In genomic region chr16:95350499-95350898, GRCm38 (mm10) we compare ENCODE assay signal across 8 mouse cellular contexts.
DNase-seq lines count a peak whose midpoint lies in the region; ATAC-seq lines count a peak whose summit lies in the region.

No protein-coding gene starts in this region.

- intact Hi-C loops in left cerebral cortex, postnatal 10 days (cut with DNase I) = loop anchor here (2.0 to 5.0 kb wide), 2 partner anchors 597 to 614 kb away; no protein-coding TSS in a partner anchor

- H3K27me3 ChIP-seq in hindbrain, embryonic 10.5 days (ENCODE audit: insufficient read depth, poor library complexity, severe bottlenecking) = no peaks in the 10 kb centered on the region
- H3K27me3 ChIP-seq in hindbrain, embryonic 12.5 days = no peaks in the 10 kb centered on the region
- H3K27me3 ChIP-seq in midbrain, embryonic 14.5 days (ENCODE audit: control insufficient read depth, insufficient read depth, low read length) = no peaks in the 10 kb centered on the region

- 32% methylated on average over 3 of the region's 3 CpGs for WGBS in hindbrain, embryonic 10.5 days
- 33% methylated on average over 3 of the region's 3 CpGs for WGBS in hindbrain, embryonic 12.5 days
- 31% methylated on average over 3 of the region's 3 CpGs for WGBS in midbrain, embryonic 14.5 days

- peaks cover 20% of the 10 kb centered on the region for H3K4me1 ChIP-seq in hindbrain, embryonic 10.5 days (replicated peaks)
- peaks cover 9% of the 10 kb centered on the region; the same call in 1 of the 2 replicates for H3K4me1 ChIP-seq in hindbrain, embryonic 12.5 days
- H3K4me1 ChIP-seq in midbrain, embryonic 14.5 days (ENCODE audit: control insufficient read depth, insufficient read depth, low read length) = no peaks in the 10 kb centered on the region

- no peaks in the 10 kb centered on the region for H3K9me3 ChIP-seq in hindbrain, embryonic 10.5 days
- no peaks in the 10 kb centered on the region for H3K9me3 ChIP-seq in hindbrain, embryonic 12.5 days (replicated peaks)
- H3K9me3 ChIP-seq in midbrain, embryonic 14.5 days (ENCODE audit: control insufficient read depth, low read length) = no peaks in the 10 kb centered on the region

- H3K36me3 ChIP-seq in hindbrain, embryonic 10.5 days = no peaks in the 10 kb centered on the region
- H3K36me3 ChIP-seq in hindbrain, embryonic 12.5 days = no peaks in the 10 kb centered on the region
- no peaks in the 10 kb centered on the region for H3K36me3 ChIP-seq in midbrain, embryonic 14.5 days (ENCODE audit: control insufficient read depth, insufficient read depth, low read length)

- DNase-seq in hindbrain, embryonic 10.5 days (ENCODE audit: low spot score) = peak; percentile 50
- DNase-seq in MEL-GATA-1-ER (ENCODE audit: extremely low read depth, low read depth) = peak; percentile 32
- peak; percentile 77 to 84 for DNase-seq in cerebellum, postnatal 14 days
- peak; percentile 27 for DNase-seq in gastrocnemius, postnatal 25 days
- peak; percentile 27 to 73 for DNase-seq in left cerebral cortex, postnatal 10 days (ENCODE audit: extremely low spot score in 1 of 2, low spot score in 2 of 2)
- DNase-seq in midbrain, embryonic 14.5 days = peak; percentile 81
- peak; percentile 45 to 47 for DNase-seq in thymus, postnatal 36 days

- no peak overlapping the region for H3K4me3 ChIP-seq in hindbrain, embryonic 10.5 days
- no peak overlapping the region for H3K4me3 ChIP-seq in hindbrain, embryonic 12.5 days
- no peak overlapping the region for H3K4me3 ChIP-seq in midbrain, embryonic 14.5 days (replicated peaks; ENCODE audit: low read depth, low read length)

- ATAC-seq in hindbrain, embryonic 12.5 days (ENCODE audit: low FRiP score) = no peak
- no peak for ATAC-seq in midbrain, embryonic 14.5 days (ENCODE audit: low FRiP score, low TSS enrichment)

- no peak overlapping the region for H3K9ac ChIP-seq in hindbrain, embryonic 12.5 days
- H3K9ac ChIP-seq in midbrain, embryonic 14.5 days (replicated peaks; ENCODE audit: low read length) = no peak overlapping the region

- no peak overlapping the region for H3K27ac ChIP-seq in hindbrain, embryonic 10.5 days
- H3K27ac ChIP-seq in hindbrain, embryonic 12.5 days = no peak overlapping the region
- H3K27ac ChIP-seq in midbrain, embryonic 14.5 days (replicated peaks; ENCODE audit: low read depth, low read length) = no peak overlapping the region

- H3K4me2 ChIP-seq in hindbrain, embryonic 12.5 days (replicated peaks) = no peak overlapping the region
- no peak overlapping the region for H3K4me2 ChIP-seq in midbrain, embryonic 14.5 days (ENCODE audit: low read length)

Comparison
In these comparisons a context has a peak if more than half of its experiments do, and no peak if none do; other contexts are left out.
1. DNase-seq: peak in every context shown above with its lines; median percentile 81 in midbrain, embryonic 14.5 days; 80 in cerebellum, postnatal 14 days; 50 in hindbrain, embryonic 10.5 days; 50 in left cerebral cortex, postnatal 10 days; 46 in thymus, postnatal 36 days; 32 in MEL-GATA-1-ER; 27 in gastrocnemius, postnatal 25 days.